Mouse (Mus musculus) liver, embryonic 11.5 days (tissue): Measurements from ENCODE around the gene Il9r. TPM values are rescaled to one million over a fixed set of nuclear protein-coding genes. Genes with fewer than 3 reads are reported as not detected.
"Not testable (repeated sequence)": the region's sequence is repeated elsewhere in the genome, so short reads cannot be mapped to it uniquely, and the experiment has no call there.

ENCODE experiments used
- ATAC-seq: fragments of 200-750 bp; cut with Nextera tagmentation; replicated peaks from 2 replicates; pipeline ENCODE4 v1.8.0; 2017; ENCODE audit warnings: moderate number of reproducible peaks, mild to moderate bottlenecking, moderate TSS enrichment, moderate library complexity; ENCODE audit not compliant: low FRiP score
- DNase-seq: peaks from one replicate; pipeline ENCODE4 v3.0.0-alpha.2; 2017; ENCODE audit warnings: low spot score
- H3K27ac ChIP-seq: fragments of 300-500 bp; sonication (generic); 2 replicates; pipeline ENCODE4 v1.5.1; 2014; ENCODE audit warnings: mild to moderate bottlenecking, low read depth, low read length, control low read depth
- H3K27me3 ChIP-seq: fragments of 300-500 bp; sonication (generic); replicated peaks from 2 replicates; pipeline ENCODE4 v1.6.1; 2014; ENCODE audit warnings: low read length, mixed read lengths; ENCODE audit not compliant: control insufficient read depth, insufficient read depth
- H3K36me3 ChIP-seq: fragments of 300-500 bp; sonication (generic); 2 replicates; pipeline ENCODE4 v1.6.1; 2014; ENCODE audit warnings: mild to moderate bottlenecking, low read length, moderate library complexity, mixed read lengths; ENCODE audit not compliant: control insufficient read depth, insufficient read depth
- H3K4me1 ChIP-seq: fragments of 300-500 bp; sonication (generic); replicated peaks from 2 replicates; pipeline ENCODE4 v1.6.1; 2014; ENCODE audit warnings: low read length, mixed read lengths; ENCODE audit not compliant: control insufficient read depth, insufficient read depth
- H3K4me2 ChIP-seq: fragments of 300-500 bp; sonication (generic); 2 replicates; pipeline ENCODE4 v1.6.1; 2014; ENCODE audit warnings: mild to moderate bottlenecking, control low read depth, moderate library complexity
- H3K4me3 ChIP-seq: fragments of 300-500 bp; sonication (generic); 2 replicates; pipeline ENCODE4 v1.5.1; 2014; ENCODE audit warnings: low read depth, low read length, control low read depth
- H3K9ac ChIP-seq: fragments of 300-500 bp; sonication (generic); 2 replicates; pipeline ENCODE4 v1.6.1; 2014; ENCODE audit warnings: low read depth, low read length, control low read depth
- H3K9me3 ChIP-seq: fragments of 300-500 bp; sonication (generic); 2 replicates; pipeline ENCODE4 v1.6.1; 2016; ENCODE audit warnings: low read length, inconsistent platforms, mixed read lengths; ENCODE audit not compliant: control insufficient read depth
- WGBS: fragments of 180-500 bp; shearing (Covaris S2); extraction: QIAGEN DNeasy Blood & Tissue Kit; methylation state at CpG from one replicate; pipeline ENCODE4 v1.1.7; 2014; 5-methylcytosine and 5-hydroxymethylcytosine counted together
- polyA plus RNA-seq: library from polyadenylated mRNA; unstranded; fragments of >200 nt; fragmentation: Nextera tagmentation; extraction: Ambion mirVana; gene quantifications from 2 replicates; pipeline ENCODE4 v1.2.1, GENCODE M21; 2014

Gene Il9r
- polyA plus RNA-seq, 1 experiment from 2014 or later = 0.53 TPM

DNA sequence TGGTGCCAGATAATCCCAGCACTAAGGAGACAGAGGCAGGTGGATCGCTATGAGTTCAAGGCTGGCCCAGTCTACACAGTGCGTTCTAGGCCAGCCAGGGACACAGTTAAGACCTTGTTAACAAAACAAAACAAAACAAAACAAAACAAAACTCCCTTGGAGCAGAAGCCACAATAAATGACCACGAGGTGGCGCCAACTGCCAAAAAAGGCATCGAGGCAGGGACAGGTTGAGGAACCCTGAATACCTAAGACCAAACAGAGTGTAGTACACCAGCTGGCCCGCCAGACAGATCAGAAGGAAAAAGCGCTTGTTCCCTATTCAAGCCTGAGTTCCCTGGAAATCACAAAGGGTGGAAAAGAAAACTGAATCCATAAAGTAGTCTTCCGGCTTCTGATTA is 16.8 kb upstream of the Il9r start:
- DNase-seq (peak; percentile 59), ATAC-seq (0 out of 2 replicates have a peak, but pooled peaks have one; percentile 42)
- Histone ChIP-seq H3K4me2 (no peak overlapping the region), H3K9me3 (no peaks in the 10 kb centered on the region), H3K27ac (no peak overlapping the region), H3K4me1 (peaks cover 9% of the 10 kb centered on the region), H3K9ac (no peak overlapping the region), H3K27me3 (peaks cover 22% of the 10 kb centered on the region), H3K36me3 (peaks cover 2% of the 10 kb centered on the region; the same call in 1 of the 2 replicates), H3K4me3 (no peak overlapping the region)
- 25% methylated on average over 8 of the region's 8 CpGs for WGBS

DNA sequence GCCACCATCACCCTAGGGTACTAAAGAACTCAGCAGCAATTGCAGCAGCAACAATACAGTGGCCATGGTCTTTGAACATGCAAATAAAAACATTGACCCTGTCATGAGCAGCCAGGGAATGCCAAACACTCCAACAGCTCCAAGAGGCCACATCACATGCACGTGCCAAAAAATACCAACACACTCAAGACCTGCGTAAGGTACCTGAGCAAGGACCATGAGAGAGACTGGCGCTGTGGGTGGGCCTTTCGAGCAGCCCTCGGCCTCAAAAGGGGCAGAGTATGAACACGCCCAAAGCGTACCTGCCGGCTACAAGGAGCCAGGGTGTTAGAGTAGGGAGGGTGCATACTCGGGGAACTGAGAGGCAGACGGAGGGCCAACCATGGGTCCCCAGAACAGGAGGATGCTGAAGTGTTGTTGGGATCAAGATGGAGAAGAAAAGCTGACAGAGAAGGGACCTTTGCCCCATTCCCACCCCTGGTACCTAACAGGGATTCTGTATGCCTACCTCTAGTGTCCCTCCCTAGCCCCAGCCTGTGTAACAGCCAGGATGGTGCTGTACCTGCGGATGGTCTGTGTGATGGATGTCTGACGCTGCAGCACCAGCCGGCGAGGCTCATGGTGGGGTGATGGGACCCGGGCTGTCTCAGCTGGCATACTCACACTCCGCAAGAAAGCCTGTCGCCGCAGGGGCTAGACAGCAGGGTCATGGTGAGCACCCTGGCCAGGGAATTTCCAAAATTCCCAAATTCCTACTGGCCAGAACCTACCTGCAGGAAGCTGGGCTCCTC is 15.5 kb upstream of the Il9r start:
- Histone ChIP-seq H3K4me3 (no peak overlapping the region), H3K36me3 (peaks cover 5% of the 10 kb centered on the region; the same call in 1 of the 2 replicates), H3K9me3 (no peaks in the 10 kb centered on the region), H3K27me3 (peaks cover 9% of the 10 kb centered on the region), H3K27ac (no peak overlapping the region), H3K9ac (no peak overlapping the region), H3K4me1 (peaks cover 4% of the 10 kb centered on the region; the same call in 1 of the 2 replicates), H3K4me2 (no peak overlapping the region)
- ATAC-seq = no peak
- no peak for DNase-seq
- WGBS = 90% methylated on average over 18 of the region's 18 CpGs

DNA sequence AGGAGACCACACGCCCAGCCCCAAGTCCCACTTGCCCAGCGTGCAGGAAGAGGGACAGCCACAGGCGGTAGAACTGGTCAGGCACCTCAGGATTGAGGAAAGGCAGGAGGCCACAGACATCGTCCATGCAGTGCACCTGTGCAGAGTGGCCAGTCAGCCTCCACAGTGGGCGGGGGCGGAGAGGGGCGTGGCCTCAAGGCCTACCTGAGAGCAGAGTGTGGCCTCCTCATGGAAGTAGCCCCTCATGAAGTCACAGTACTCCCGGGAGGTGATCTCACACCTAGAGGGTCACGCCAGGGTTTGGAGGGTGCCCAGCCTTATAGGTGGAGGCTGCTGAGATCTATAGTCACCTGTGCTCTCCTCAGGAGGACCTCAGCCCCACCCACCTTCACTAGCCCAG is 10.5 kb upstream of the Il9r start:
- H3K27me3 ChIP-seq = no peaks in the 10 kb centered on the region
- H3K4me2 ChIP-seq = no peak overlapping the region
- no peak for ATAC-seq
- 89% methylated on average over 9 of the region's 9 CpGs for WGBS
- DNase-seq = no peak
- peaks cover 22% of the 10 kb centered on the region; the same call in 1 of the 2 replicates for H3K36me3 ChIP-seq
- no peak overlapping the region for H3K27ac ChIP-seq
- no peak overlapping the region for H3K9ac ChIP-seq
- no peaks in the 10 kb centered on the region for H3K9me3 ChIP-seq
- no peak overlapping the region for H3K4me3 ChIP-seq
- H3K4me1 ChIP-seq = peaks cover 4% of the 10 kb centered on the region

DNA sequence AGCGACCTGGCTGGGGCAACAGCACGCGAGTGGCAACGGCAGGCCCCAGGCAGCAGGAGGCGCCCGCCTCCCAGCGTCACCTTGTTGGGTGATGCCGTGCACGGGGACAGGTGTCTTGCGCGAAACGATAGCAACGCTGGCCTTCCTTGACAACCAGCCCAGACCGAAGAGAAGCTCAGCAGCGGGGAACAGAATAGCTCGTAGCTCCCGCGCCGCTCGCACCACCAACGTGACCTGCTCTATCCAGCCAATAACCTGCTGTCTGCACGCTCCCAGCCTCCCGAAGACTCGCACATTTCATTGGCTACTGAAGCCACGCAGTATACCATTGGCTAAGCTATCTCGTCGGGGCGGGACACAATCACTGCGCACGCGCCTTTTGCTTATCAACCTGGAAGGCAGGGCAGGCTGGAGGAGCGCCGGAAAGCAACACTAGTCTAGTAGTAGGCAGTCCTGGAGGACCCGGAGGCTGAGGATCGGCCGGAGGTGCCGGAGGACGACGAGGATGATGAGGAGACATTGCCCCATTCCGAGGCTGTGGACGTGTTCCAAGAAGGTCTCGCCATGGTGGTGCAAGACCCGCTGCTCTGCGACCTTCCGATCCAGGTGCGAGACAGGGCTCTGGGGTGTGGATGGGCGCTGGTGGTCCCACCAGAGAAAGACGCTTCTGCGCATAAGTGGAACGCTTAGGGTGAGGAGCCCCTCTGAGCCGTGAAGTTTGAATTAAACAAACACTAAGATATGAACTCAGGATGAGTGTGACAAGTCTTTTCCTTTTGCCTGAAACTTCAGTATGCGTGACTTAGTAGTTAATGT is 5.2 kb upstream of the Il9r start, which contains the start of gene Snrnp25:
Gene Snrnp25 (plus strand): TSS at position 358 of the 816 bp plus-strand sequence.
- peak within 1 kb of the TSS; percentile 80 for H3K9ac ChIP-seq

DNA sequence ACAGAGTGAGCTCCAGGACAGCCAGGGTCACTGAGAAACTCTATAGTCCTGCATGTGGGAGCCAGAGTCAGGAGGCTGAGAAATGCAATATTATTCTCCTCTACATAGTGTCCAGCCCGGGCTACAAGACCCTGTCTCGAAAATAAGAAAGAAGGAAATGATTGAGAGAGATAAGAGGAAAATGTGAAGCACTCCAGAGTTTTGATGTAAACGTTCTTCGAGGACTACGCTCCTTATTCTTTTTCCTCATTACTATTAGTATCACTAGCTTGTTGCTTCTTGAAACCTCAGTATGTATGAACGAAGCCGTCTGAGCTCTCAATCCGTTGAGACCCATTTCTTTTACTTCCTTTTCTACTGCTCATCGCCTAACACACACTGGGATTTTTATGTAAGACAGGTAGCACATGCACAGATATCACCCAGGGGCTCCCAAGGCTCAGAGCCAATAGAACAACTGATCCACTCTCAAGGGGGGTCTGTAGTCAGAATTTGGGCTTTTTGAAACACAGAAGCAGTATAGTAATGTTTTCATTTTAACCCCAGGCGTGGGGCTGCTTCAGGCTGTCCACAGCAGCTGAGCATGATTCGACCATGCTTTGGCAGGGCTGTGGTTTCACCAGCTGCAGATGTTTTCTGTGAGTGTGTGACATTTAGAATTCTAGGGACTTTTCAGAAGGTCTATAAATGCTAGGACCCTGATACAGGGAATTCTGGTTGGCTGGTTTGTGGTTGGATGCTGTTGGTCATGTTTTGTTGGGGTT is 2.0 kb upstream of the Il9r start:
- WGBS = 56% methylated on average over 11 of the region's 11 CpGs
- ATAC-seq = no peak
- H3K4me1 ChIP-seq = peaks cover 31% of the 10 kb centered on the region

More for the DNA sequence above, 5.2 kb upstream of the Il9r start, which contains the start of gene Snrnp25:
- under 1% methylated on average over 52 of the region's 52 CpGs for WGBS
- peak within 1 kb of the TSS; percentile 61 for H3K4me3 ChIP-seq
- H3K4me2 ChIP-seq = peak within 1 kb of the TSS; percentile 90
- peaks cover 13% of the 10 kb centered on the region; the same call in 1 of the 2 replicates for H3K36me3 ChIP-seq
- H3K27ac ChIP-seq = peak within 1 kb of the TSS; percentile 91
- no peaks in the 10 kb centered on the region for H3K9me3 ChIP-seq
- peak; percentile 100 for ATAC-seq
- no peaks in the 10 kb centered on the region for H3K27me3 ChIP-seq
- peaks cover 11% of the 10 kb centered on the region for H3K4me1 ChIP-seq
- peak; percentile 90 for DNase-seq

DNA sequence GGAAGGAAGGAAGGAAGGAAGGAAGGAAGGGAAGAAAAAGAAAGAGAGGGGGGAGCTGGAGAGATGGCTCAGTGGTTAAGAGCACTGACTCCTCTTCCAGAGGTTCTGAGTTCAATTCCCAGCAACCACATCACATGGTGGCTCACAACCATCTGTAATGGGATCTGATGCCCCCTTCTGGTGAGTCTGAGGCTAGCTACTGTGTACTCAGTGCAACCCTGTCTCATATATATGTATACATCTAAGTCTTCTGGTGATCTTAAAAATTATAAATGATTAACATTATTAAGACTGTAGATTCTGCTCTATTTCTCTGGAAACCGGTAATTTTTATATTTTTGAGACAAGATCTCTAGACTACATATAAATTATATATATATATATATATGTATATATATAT is 913 bp upstream of the Il9r start:
- H3K36me3 ChIP-seq, DNase-seq, H3K4me3 ChIP-seq, H3K9me3 ChIP-seq, ATAC-seq, H3K9ac ChIP-seq, H3K4me2 ChIP-seq, H3K27ac ChIP-seq, H3K27me3 ChIP-seq: not testable (repeated sequence)
- peaks cover 29% of the 10 kb centered on the region for H3K4me1 ChIP-seq
- 69% methylated on average over 1 of the region's 1 CpGs for WGBS

More for the DNA sequence above, 2.0 kb upstream of the Il9r start:
- Histone ChIP-seq H3K4me2 (no peak overlapping the region), H3K9ac (no peak overlapping the region), H3K27ac (no peak overlapping the region), H3K27me3 (no peaks in the 10 kb centered on the region), H3K36me3 (no peaks in the 10 kb centered on the region; the same call in 1 of the 2 replicates), H3K4me3 (no peak overlapping the region), H3K9me3 (no peaks in the 10 kb centered on the region)
- no peak for DNase-seq

DNA sequence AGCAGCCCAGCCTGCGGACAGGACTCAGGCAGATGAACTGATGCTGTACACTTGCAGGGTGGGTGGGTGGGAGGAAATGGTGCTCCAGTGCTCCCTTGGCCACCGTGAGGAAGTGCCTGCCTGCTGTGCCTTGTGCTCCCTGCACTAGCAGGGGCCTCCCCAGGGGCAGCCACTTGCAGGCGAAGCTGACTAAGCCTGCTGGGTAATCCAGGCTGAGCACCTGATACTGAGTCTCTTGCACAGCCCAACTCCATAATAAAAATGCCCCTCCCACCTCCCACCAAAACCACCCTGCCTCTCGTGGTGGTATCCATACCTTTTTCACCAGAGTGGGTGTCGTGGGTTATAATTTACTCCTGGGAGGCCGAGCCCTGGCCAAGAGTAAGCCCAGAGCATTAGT is 849 bp downstream of the Il9r start:
- H3K27me3 ChIP-seq = no peaks in the 10 kb centered on the region
- no peak overlapping the region for H3K4me3 ChIP-seq
- peaks cover 27% of the 10 kb centered on the region for H3K4me1 ChIP-seq
- H3K4me2 ChIP-seq = peak overlapping the region; percentile 22
- H3K9ac ChIP-seq = peak overlapping the region; percentile 34; the same call in 1 of the 2 replicates
- 41% methylated on average over 6 of the region's 6 CpGs for WGBS
- no peak for DNase-seq
- no peaks in the 10 kb centered on the region for H3K36me3 ChIP-seq
- H3K27ac ChIP-seq = no peak overlapping the region
- H3K9me3 ChIP-seq = no peaks in the 10 kb centered on the region
- 0 out of 2 replicates have a peak, but pooled peaks have one; percentile 40 for ATAC-seq
